Mouse (Mus musculus): ENCODE measurements around the gene Olfr1395.
"Not testable (repeated sequence)": the region's sequence is repeated elsewhere in the genome, so short reads cannot be mapped to it uniquely, and the experiment has no call there.

Gene Olfr1395

DNA sequence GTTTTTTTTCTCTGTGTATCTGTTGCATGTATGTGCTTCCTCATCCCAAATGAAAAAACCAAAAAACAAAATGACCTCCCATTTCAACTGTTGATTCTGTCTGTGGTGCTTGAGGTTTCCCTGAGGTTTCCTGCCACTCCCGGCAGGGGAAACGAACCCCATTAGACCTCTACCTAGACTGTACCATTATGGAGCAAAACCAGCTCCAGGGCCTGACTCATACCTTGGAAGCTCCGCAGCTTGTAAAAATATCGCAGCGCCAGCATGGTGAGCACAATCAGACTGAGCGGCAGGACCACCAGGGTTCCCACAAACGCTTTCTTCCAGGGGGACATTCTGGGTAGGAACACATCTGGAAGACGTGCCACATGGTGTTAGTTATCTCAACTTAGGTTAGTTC lies 33.3 kb downstream of the Olfr1395 start:
- peak; percentile 96 for DNase-seq (ENCODE audit: low read depth)

DNA sequence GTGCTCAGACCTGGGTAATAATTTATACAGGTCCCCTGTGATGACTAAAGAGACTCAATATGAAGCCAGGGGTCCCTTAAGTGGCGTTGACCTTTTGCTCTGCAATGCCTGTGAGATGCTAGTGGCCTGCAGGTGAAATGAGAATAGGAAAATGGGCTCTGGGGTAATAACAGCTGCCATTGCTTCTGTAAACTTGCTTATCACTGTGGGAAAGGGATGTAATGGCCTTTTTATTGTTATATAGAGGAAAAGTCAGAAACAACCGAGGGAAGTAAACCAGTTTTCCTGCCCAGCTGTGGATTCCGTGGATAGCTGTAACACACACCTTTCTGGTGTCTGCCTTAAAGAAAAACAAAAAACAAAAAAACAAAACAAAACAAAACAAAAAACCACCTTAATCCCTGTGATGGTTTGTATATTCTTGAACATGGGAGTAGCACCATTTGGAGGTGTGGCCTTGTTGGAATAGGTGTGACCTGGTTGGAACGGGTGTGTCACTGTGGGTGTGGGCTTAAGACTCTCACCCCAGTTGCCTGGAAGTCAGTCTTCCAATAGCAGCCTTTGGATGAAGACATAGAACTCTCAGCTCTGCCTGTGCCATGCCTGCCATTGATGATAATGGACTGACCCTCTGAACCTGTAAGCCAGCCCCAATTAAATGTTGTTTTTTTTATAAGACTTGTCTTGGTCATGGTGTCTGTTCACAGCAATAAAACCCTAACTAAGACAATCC lies 34.1 kb downstream of the Olfr1395 start:
- not testable (repeated sequence) for DNase-seq (ENCODE audit: low read depth)

DNA sequence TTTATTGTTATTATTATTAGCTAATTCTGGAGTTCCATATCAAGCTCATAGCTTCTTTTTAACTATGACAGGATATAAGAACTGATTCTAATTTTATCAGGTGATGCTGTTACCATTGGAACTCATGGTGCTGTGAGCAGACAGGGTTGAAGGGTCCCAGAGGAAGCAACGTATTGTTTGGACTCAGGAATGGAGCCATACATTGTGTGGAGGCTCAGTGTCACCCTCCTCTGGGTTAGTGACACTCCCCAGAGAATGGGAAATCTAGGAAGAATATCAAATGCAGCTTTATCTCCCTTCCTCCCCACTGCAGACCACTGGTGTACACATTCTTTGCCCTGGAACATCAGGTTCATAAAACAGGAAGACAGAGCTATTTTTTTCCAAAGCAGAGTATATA lies 41.1 kb downstream of the Olfr1395 start:
- DNase-seq (ENCODE audit: low read depth): no peak

DNA sequence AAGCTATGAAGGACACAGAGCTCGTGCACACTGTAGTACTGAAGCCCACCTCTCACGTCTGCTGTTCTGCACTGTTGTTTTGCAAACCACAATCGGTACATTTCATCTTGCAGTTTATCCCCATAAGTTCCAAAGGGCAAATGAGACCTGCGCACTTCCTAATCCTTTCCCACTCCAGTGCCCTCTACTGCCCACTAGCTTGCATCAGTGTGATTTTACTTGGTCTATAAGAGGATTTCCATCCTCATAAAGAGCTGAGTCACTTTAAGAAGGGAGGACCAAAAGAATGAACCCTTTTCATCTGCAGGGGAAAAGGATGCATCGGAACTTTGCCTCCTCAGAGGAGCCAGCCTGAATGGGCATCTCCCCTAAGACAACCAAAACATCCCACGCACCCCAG lies 44.4 kb downstream of the Olfr1395 start:
- peak; percentile 51 for DNase-seq (ENCODE audit: low read depth)

DNA sequence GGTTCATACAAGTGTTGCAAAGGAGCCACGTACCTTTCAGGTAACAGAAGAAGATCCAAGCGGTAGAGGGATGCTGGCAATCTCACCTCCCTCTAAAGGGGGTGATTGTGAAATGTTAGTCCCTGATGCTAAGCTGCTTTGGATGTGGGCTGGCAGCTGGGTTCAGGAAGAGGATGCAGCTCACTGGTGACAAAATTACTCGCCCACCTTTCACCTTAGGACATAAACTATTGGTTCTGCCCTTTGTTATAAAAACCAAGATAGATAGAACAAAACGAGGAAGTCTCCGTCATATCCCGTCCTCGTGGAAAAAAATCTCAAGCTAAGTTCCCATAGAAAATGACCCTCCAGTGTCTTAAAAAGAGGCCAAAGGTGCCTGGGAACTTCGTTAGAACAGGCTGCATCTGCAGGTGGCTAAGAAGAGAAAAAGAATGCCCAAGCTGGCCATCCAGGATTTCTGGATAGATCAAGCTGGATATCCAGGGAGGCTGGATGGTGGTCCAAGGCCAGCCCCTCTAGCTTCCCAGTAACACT lies 44.9 kb downstream of the Olfr1395 start, which contains the start of gene Btnl9:
Gene Btnl9, minus strand, starts transcription at position 205 of the 534 bp plus-strand sequence.
- no peak for DNase-seq (ENCODE audit: low read depth)

DNA sequence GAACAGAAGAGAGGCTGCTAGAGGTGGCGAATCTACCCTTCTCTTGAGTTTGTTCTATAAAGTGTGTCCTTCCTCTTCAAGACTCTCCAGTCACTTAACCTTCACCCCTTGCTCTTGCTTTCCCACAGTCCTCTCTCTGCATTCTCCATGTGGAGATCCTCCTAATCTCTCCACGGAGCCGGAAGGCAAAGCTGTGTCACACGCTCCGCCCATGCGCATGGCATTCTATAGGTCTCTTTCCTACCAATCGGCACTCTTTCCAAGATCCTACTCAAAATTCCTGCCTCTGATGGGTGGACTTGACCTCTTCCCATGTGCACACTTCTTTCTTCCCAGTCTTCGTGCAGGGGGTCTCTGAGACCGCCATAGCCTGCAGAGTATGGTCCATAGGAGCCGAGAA lies 45.6 kb downstream of the Olfr1395 start:
- DNase-seq (ENCODE audit: low read depth): no peak

DNA sequence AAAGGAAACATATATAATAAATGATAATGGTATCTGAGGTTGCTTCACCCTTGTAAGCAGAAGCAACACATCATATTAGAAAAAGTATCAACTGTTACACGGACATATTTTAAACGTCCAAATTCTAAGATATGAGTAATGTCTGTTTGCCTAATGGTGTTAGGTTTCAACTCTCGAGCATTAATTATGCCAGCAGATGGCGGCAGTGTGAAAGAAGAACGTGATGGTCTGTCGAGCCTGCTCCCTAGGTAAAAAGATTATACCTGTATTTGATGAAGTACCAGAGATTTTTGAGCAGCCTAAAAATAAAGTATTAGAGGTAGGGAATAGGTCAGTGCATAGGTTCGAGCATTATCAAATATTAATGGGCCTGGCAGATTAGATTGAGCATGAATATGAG lies 47.7 kb downstream of the Olfr1395 start:
- peak; percentile 80 for DNase-seq (ENCODE audit: low read depth)

DNA sequence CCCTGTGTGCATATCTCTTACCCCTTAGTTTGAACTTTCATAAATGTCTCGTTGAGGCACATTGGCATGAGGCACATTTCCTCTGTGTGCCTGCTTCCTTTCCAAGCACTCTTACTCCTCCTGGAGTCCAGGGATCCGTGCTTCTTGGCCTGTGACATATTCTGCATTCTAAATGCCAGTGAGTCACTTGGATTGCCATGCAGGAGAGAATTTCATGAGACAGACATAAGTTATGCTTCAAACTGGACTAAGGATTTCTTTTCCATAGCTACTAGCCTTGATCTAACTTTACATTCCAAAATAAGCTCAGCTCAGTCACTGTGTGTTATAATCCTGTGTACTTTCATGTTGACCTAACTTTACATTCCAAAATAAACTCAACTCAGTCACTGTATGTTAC lies 49.0 kb downstream of the Olfr1395 start:
- DNase-seq (ENCODE audit: low read depth): no peak

DNA sequence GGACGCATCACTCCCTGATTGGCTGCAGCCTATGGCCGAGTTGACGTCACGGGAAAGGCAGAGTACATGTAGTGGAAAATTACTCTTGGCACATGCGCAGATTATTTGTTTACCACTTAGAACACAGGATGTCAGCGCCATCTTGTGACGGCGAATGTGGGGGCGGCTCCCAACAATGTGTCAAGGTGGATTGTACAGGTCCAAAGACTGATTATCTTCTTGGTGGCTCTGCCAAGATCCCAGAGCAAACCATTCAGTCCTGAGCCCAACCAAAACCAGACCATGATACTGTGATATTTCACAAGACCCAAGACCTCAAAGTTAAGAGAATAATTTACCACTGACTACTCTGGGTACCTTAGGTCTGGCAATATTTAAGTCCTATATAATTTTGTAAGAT lies 52.7 kb downstream of the Olfr1395 start:
- DNase-seq (ENCODE audit: low read depth): not testable (repeated sequence)

DNA sequence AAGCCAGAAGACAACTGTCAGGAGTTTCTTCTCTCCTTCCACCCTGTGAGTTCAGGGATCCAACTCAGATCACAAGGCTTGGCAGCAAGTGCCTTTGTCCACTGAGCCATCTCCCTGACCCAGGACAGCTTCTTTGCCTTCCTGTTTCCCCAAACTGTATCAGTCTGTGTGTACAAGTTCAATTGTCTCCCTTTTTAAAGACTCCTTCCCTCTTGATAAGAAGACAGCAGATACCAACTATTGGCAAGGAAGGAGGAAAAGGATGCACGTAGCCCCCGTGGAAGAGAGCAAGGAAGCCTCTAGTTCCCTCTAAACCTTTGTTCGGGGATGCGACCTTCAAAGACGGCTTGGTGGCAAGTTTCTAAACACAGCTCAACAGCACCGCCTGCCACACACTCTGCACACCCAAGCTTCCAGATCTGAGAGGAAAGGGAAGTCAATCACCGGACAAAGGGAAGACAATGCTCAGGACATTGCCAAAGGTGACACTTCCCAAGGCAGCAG lies 53.8 kb downstream of the Olfr1395 start:
- no peak for DNase-seq (ENCODE audit: low read depth)
